Mouse (Mus musculus) intestine, postnatal 0 days (tissue): ENCODE measurements around the gene Hoxa6. TPM values are rescaled to one million over a fixed set of nuclear protein-coding genes. Genes with fewer than 3 reads are reported as not detected.

ENCODE experiments used
- ATAC-seq: fragments of 200-750 bp; cut with Nextera tagmentation; 2 replicates; pipeline ENCODE4 v1.8.0; 2017; ENCODE audit warnings: mild to moderate bottlenecking, moderate TSS enrichment, moderate library complexity
- H3K27ac ChIP-seq: fragments of 300-500 bp; sonication (generic); 2 replicates; pipeline ENCODE4 v1.5.1; 2014; ENCODE audit warnings: mild to moderate bottlenecking, low read depth, low read length, moderate library complexity
- H3K27me3 ChIP-seq: fragments of 300-500 bp; sonication (generic); replicated peaks from 2 replicates; pipeline ENCODE4 v1.6.1; 2014; ENCODE audit warnings: low read length, mixed read lengths; ENCODE audit not compliant: control insufficient read depth, insufficient read depth
- H3K36me3 ChIP-seq: fragments of 300-500 bp; sonication (generic); 2 replicates; pipeline ENCODE4 v1.6.1; 2014; ENCODE audit warnings: mild to moderate bottlenecking, moderate library complexity; ENCODE audit not compliant: control insufficient read depth, insufficient read depth
- H3K4me1 ChIP-seq: fragments of 300-500 bp; sonication (generic); replicated peaks from 2 replicates; pipeline ENCODE4 v1.6.1; 2014; ENCODE audit warnings: antibody characterized with exemption, low read length, mixed read lengths; ENCODE audit not compliant: control insufficient read depth, insufficient read depth
- H3K4me2 ChIP-seq: fragments of 300-500 bp; sonication (generic); replicated peaks from 2 replicates; pipeline ENCODE4 v1.6.1; 2014; ENCODE audit warnings: low read depth, mild to moderate bottlenecking, moderate library complexity
- H3K4me3 ChIP-seq: fragments of 300-500 bp; sonication (generic); 2 replicates; pipeline ENCODE4 v1.5.1; 2014; ENCODE audit warnings: low read depth, low read length
- H3K9ac ChIP-seq: fragments of 300-500 bp; sonication (generic); 2 replicates; pipeline ENCODE4 v1.6.1; 2014; ENCODE audit warnings: mild to moderate bottlenecking, low read depth, low read length
- H3K9me3 ChIP-seq: fragments of 300-500 bp; sonication (generic); 2 replicates; pipeline ENCODE4 v1.6.1; 2016; ENCODE audit warnings: mixed run types; ENCODE audit not compliant: control insufficient read depth
- CTCF ChIP-seq: sonication (generic); IDR thresholded peaks from 2 replicates; pipeline ENCODE4 v1.5.1; 2016; ENCODE audit warnings: low read depth, mild to moderate bottlenecking, control low read depth, antibody characterized with exemption, moderate library complexity
- WGBS: fragments of 180-500 bp; shearing (Covaris S2); extraction: QIAGEN DNeasy Blood & Tissue Kit; methylation state at CpG from one replicate; pipeline ENCODE4 v1.1.7; 2014; 5-methylcytosine and 5-hydroxymethylcytosine counted together
- polyA plus RNA-seq: library from polyadenylated mRNA; unstranded; fragments of >200 nt; fragmentation: Nextera tagmentation; extraction: Ambion mirVana; gene quantifications from 2 replicates; pipeline ENCODE4 v1.2.1, GENCODE M21; 2015

Gene Hoxa6
- polyA plus RNA-seq, 1 experiment from 2014 or later: 0.76 TPM

DNA sequence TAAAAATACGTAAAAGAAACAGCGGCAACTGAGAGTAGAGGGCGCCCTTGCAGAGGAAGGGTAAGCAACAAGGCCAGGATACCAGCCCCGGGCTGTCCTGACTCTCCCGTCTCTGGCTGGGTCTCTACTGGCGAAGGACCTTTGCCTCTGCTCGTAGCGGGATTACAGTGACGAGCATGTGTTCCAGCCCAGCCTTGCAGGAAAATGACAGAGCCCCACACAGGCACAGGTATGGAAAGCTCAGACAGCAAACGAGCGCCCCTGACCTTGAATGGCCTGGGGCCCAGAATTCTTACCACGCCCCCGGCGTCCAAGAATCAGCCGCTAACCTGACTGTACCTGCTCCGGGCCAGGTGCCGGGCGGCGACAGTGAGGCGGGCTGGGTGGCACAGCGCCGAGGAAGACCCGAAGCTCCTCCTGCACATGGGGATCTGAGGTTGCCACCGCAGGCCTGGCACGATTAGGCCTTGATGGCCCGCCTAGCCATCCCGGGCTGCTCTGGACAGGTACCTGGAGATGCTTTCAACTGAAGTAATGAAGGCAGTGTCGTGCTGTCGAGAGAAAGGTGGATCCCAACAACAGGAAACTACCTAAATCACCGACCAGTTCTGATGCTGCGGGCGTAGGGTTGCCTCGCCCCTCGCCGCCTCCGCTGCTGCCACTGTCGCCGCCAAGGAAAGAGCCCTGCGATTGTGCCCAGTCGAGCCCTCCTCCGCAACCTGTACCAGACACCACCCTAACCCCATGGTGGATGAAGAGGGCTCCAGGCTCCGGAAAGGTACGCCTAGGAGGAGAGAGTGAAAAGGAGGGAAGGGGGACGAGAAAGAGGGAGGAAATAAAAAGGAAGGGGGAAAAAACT lies 21.3 kb upstream of the Hoxa6 start:
- Histone ChIP-seq H3K9me3 (no peaks in the 10 kb centered on the region), H3K4me2 (peak overlapping the region; percentile 35), H3K27me3 (peaks cover 97% of the 10 kb centered on the region), H3K36me3 (no peaks in the 10 kb centered on the region), H3K4me3 (peak overlapping the region; percentile 28), H3K9ac (no peak overlapping the region), H3K4me1 (no peaks in the 10 kb centered on the region), H3K27ac (no peak overlapping the region; the same call in 1 of the 2 replicates)
- no peak for ATAC-seq
- 3% methylated on average over 44 of the region's 44 CpGs for WGBS
- TF ChIP-seq CTCF: no peak

DNA sequence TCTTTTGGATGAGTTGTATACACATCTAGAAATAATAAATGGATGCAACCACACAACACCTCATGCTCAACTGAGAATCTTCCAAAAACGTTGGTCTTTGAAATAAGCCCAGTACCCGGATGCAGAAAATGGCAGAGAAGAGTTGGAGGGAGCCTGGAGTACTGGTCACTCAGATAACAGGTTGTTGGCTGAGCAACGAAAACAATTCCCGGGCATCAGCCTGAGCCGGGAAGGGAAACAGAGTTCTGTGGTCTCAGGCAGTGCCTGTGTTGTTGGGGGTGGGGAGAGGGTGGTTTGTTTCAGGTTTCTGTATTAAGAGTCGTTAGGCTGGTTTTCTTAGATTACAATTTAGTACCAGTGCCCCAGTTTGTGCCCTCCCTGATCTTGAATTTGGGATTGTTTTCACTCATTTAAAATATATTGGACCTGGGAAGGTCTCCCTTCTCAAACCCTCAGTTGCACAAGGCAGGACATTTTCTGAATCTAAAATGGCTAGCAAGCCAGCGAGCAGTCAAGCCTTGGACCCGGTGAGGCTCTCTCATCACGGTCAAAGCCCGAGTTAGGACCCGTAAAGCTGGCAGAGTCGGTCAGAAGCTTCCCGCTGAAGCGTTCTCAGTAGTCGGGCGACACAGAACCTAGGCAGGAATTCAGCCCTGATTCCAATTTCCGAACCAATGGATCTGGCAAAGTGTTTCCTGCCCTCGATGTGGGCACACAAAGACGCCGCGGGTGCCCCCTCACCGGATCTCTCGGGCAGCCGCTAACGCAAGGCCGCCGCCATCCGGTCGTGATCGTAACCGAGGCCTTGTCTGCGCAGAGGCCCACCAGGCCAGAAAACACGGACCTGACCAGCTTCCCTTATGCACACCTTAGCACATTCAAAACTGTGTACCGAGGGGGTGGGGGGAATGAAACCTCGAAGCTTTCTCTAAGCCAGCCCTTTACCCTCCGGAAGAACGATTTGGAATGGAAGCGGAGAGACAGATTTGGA lies 20.2 kb upstream of the Hoxa6 start:
- H3K4me1 ChIP-seq: no peaks in the 10 kb centered on the region
- no peaks in the 10 kb centered on the region for H3K36me3 ChIP-seq
- no peak for ATAC-seq
- WGBS: 2% methylated on average over 38 of the region's 38 CpGs
- no peaks in the 10 kb centered on the region for H3K9me3 ChIP-seq
- H3K4me2 ChIP-seq: peak overlapping the region; percentile 35
- H3K27me3 ChIP-seq: peaks cover 96% of the 10 kb centered on the region
- peak overlapping the region; percentile 28 for H3K4me3 ChIP-seq
- TF ChIP-seq CTCF: no peak
- H3K27ac ChIP-seq: no peak overlapping the region
- H3K9ac ChIP-seq: no peak overlapping the region; the same call in 1 of the 2 replicates

DNA sequence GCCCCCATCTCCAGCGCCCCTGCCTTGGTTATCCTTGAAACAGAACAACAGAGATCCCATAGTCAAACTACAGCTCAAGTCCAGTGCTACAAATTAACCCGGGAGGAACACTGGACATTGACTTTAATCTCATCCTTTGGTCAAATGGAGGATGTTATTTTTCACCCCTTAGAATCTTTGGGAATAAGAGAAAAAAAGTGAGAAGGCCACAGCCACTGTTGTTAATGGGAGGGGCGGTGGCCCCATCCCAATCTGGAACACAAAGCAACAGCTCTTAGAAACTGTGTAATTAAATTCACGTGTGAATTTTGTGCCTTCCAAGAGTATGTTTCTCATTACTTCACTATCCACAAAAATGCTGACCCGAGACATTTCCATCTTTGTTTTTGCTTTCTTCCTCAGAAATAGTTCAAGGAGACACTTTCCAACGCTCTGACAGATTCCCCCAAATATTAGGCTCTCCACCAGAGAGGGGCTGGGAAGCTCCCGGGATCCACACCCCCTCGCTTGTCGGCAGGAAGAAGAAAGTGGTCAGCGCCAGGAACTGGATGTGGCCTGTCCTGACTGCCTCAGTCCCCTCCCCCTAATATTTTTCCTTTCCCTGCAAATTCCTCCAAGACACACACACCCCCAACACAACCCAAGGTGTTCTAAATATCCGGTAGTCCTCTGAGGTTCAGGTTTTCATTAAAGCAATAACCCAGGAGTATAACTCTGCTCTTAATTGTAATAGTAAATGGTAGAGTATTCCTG lies 19.1 kb upstream of the Hoxa6 start:
- TF ChIP-seq CTCF: no peak
- 9% methylated on average over 11 of the region's 11 CpGs for WGBS
- H3K4me3 ChIP-seq: no peak overlapping the region

DNA sequence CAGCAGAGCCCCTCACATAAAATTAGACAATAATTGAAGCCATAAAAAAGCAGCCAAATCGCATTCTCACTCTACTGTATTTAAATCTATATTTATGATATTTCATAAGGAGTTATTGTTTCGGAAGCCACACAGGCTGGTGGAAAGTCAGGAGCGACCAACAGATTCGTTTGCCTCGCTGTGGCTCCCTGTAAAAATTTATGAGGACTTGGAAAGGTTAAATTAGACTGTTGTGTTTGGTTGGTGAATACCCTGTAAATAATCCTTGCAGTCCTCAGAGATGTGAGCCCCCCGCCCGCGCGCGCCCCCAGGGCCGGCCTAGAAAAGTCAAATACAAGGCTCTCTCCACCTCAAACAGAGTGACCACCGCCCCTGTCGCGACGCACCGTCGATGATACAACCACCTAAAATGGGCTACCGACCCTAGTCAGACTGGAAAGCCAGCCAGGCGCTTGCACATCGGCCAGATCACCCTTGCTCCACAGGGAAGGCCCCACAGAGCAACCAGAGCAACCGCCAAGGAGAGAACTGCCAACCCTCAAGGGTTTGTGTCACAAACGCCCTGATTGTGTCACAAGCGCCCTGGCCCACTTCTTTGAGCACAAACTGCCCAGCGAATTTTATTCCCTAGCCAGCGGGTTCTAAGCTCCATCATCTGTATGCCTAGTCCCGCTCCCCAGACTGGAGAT lies 18.2 kb upstream of the Hoxa6 start:
- Histone ChIP-seq H3K9me3 (no peaks in the 10 kb centered on the region), H3K27me3 (peaks cover 95% of the 10 kb centered on the region), H3K9ac (no peak overlapping the region), H3K4me2 (peak overlapping the region; percentile 50), H3K27ac (no peak overlapping the region), H3K36me3 (no peaks in the 10 kb centered on the region), H3K4me3 (peak overlapping the region; percentile 32), H3K4me1 (no peaks in the 10 kb centered on the region; the same call in 1 of the 2 replicates)
- no peak for ATAC-seq
- no peak for TF ChIP-seq CTCF
- WGBS: 4% methylated on average over 26 of the region's 26 CpGs

More for the DNA sequence above, 19.1 kb upstream of the Hoxa6 start:
- Histone ChIP-seq H3K36me3 (no peaks in the 10 kb centered on the region), H3K4me1 (no peaks in the 10 kb centered on the region), H3K9me3 (no peaks in the 10 kb centered on the region), H3K27me3 (peaks cover 95% of the 10 kb centered on the region), H3K9ac (no peak overlapping the region), H3K27ac (no peak overlapping the region), H3K4me2 (no peak overlapping the region)
- ATAC-seq: no peak
